Mouse (Mus musculus) gastrocnemius, postnatal 36 days (tissue): Measurements from ENCODE around the gene Irf2. TPM values are rescaled to one million over a fixed set of nuclear protein-coding genes. Genes with fewer than 3 reads are reported as not detected.

ENCODE experiments used
- DNase-seq, 2 experiments: peaks; one replicate each; pipeline ENCODE4 v3.0.0; 2022
- intact Hi-C: fragments of 180-260 bp; cut with DNase I; formaldehyde crosslinking; loops from one replicate; pipeline ENCODE4 v1.15.1; 2025
- total RNA-seq, 2 experiments: library from RNA; stranded (reverse); gene quantifications; 2 replicates each; pipeline ENCODE4 v1.2.3; 2021

Irf2 gene
- total RNA-seq, 2 experiments from 2014 or later: 27.3 to 36.0 TPM

GRCm38 (mm10) chr8:46896005-46896404 lies 156.5 kb downstream of the Irf2 start:
- intact Hi-C loops: no loop called here
- DNase-seq: no peak

GRCm38 (mm10) chr8:46896704-46897103 lies 157.2 kb downstream of the Irf2 start:
- intact Hi-C loops: no loop called here
- DNase-seq: no peak

Other genes with a start within 250 kb of the Irf2 start
- under 1 TPM; 0.26 to 0.62 TPM for gene Cenpu, start 187.7 kb upstream of the Irf2 start, total RNA-seq
- gene Primpol, start 122.5 kb upstream of the Irf2 start, total RNA-seq: 1 to 10 TPM in 1 of 2 experiments, under 1 TPM in 1; 0.99 to 1.6 TPM
- 1 to 10 TPM; 2.4 to 3.0 TPM for gene Casp3, start 122.4 kb upstream of the Irf2 start, total RNA-seq
- gene Enpp6, start 247.2 kb downstream of the Irf2 start, total RNA-seq: 1 to 10 TPM; 1.1 TPM